Mouse (Mus musculus) hindbrain, embryonic 11.5 days (tissue): ENCODE measurements around the gene Vmn1r33. TPM values are rescaled to one million over a fixed set of nuclear protein-coding genes. Genes with fewer than 3 reads are reported as not detected.
"Not testable (repeated sequence)": the region's sequence is repeated elsewhere in the genome, so short reads cannot be mapped to it uniquely, and the experiment has no call there.

Experiments
- ATAC-seq: fragments of 200-750 bp; cut with Nextera tagmentation; 2 replicates; pipeline ENCODE4 v1.8.0; 2017; ENCODE audit warnings: mild to moderate bottlenecking, moderate TSS enrichment, moderate library complexity; ENCODE audit not compliant: low FRiP score
- DNase-seq: peaks from one replicate; pipeline ENCODE4 v3.0.0-alpha.2; 2015; ENCODE audit warnings: low spot score
- H3K27ac ChIP-seq: fragments of 300-500 bp; sonication (generic); 2 replicates; pipeline ENCODE4 v1.5.1; 2014; ENCODE audit warnings: mild to moderate bottlenecking, low read depth, low read length
- H3K27me3 ChIP-seq: fragments of 300-500 bp; sonication (generic); 2 replicates; pipeline ENCODE4 v1.6.1; 2014; ENCODE audit warnings: mild to moderate bottlenecking, low read length, moderate library complexity, mixed read lengths; ENCODE audit not compliant: control insufficient read depth, insufficient read depth
- H3K36me3 ChIP-seq: fragments of 300-500 bp; sonication (generic); 2 replicates; pipeline ENCODE4 v1.6.1; 2014; ENCODE audit warnings: mild to moderate bottlenecking, low read length, moderate library complexity, mixed read lengths; ENCODE audit not compliant: control insufficient read depth, insufficient read depth
- H3K4me1 ChIP-seq: fragments of 300-500 bp; sonication (generic); replicated peaks from 2 replicates; pipeline ENCODE4 v1.6.1; 2014; ENCODE audit warnings: low read length, mixed read lengths; ENCODE audit not compliant: control insufficient read depth, insufficient read depth
- H3K4me2 ChIP-seq: fragments of 300-500 bp; sonication (generic); replicated peaks from 2 replicates; pipeline ENCODE4 v1.6.1; 2014; ENCODE audit warnings: mild to moderate bottlenecking, low read depth, low read length
- H3K4me3 ChIP-seq: fragments of 300-500 bp; sonication (generic); 2 replicates; pipeline ENCODE4 v1.5.1; 2014; ENCODE audit warnings: low read depth, low read length
- H3K9ac ChIP-seq: fragments of 300-500 bp; sonication (generic); 2 replicates; pipeline ENCODE4 v1.6.1; 2014; ENCODE audit warnings: low read depth, low read length
- H3K9me3 ChIP-seq: fragments of 300-500 bp; sonication (generic); 2 replicates; pipeline ENCODE4 v1.6.1; 2016; ENCODE audit warnings: low read length; ENCODE audit not compliant: control insufficient read depth
- WGBS: fragments of 180-500 bp; shearing (Covaris S2); extraction: QIAGEN DNeasy Blood & Tissue Kit; methylation state at CpG from one replicate; pipeline ENCODE4 v1.1.7; 2014; 5-methylcytosine and 5-hydroxymethylcytosine counted together
- polyA plus RNA-seq: library from polyadenylated mRNA; unstranded; fragments of >200 nt; fragmentation: Nextera tagmentation; extraction: Ambion mirVana; gene quantifications from 2 replicates; pipeline ENCODE4 v1.2.1, GENCODE M21; 2014

Gene Vmn1r33
- polyA plus RNA-seq, result not detected in 2 replicates

- H3K9ac ChIP-seq, H3K27me3 ChIP-seq, H3K4me2 ChIP-seq, H3K9me3 ChIP-seq, ATAC-seq, H3K4me1 ChIP-seq, DNase-seq, H3K4me3 ChIP-seq, H3K27ac ChIP-seq, H3K36me3 ChIP-seq: not testable (repeated sequence)
These were observed at the start of gene Vmn1r33 for GRCm38 (mm10) chr6:66618182-66618581. Gene Vmn1r33 (minus strand): TSS chr6:66618282.

GRCm38 (mm10) chr6:66643779-66644178 lies 25.7 kb upstream of the Vmn1r33 start, which contains the start of gene Vmn1r34:
Gene Vmn1r34 (minus strand): TSS chr6:66643879.
- H3K4me2 ChIP-seq, result no peak within 1 kb of the TSS
- H3K9me3 ChIP-seq, result no peaks in the 10 kb centered on the region
- H3K27ac ChIP-seq, result no peak within 1 kb of the TSS
- H3K4me1 ChIP-seq, result no peaks in the 10 kb centered on the region
- no peak within 1 kb of the TSS for H3K9ac ChIP-seq
- H3K36me3 ChIP-seq, result no peaks in the 10 kb centered on the region
- no peaks in the 10 kb centered on the region for H3K27me3 ChIP-seq
- no peak for ATAC-seq
- WGBS, result 88% methylated on average over 1 of the region's 1 CpGs
- no peak for DNase-seq
- H3K4me3 ChIP-seq, result no peak within 1 kb of the TSS

GRCm38 (mm10) chr6:66595804-66596203 lies 22.3 kb downstream of the Vmn1r33 start:
- no peak for DNase-seq
- Histone ChIP-seq H3K27ac (no peak overlapping the region), H3K4me3 (no peak overlapping the region), H3K4me1 (no peaks in the 10 kb centered on the region), H3K36me3 (no peaks in the 10 kb centered on the region), H3K9me3 (no peaks in the 10 kb centered on the region), H3K4me2 (no peak overlapping the region), H3K27me3 (no peaks in the 10 kb centered on the region), H3K9ac (no peak overlapping the region)
- no peak for ATAC-seq

Other genes starting within 250 kb of the Vmn1r33 start
- gene Mad2l1, start 82.9 kb downstream of the Vmn1r33 start, polyA plus RNA-seq, result 99.1 and 121 TPM in 2 replicates
- 0.15 and 0.25 TPM in 2 replicates for gene Vmn1r32, start 58.2 kb downstream of the Vmn1r33 start, polyA plus RNA-seq
- gene Vmn1r34, start 25.6 kb upstream of the Vmn1r33 start, polyA plus RNA-seq, result not detected in 2 replicates
- not detected in 2 replicates for gene Vmn1r35, start 67.6 kb upstream of the Vmn1r33 start, polyA plus RNA-seq
- not detected in 2 replicates for gene Vmn1r36, start 100.9 kb upstream of the Vmn1r33 start, polyA plus RNA-seq
- not detected in 2 replicates for gene Vmn1r37, start 111.1 kb upstream of the Vmn1r33 start, polyA plus RNA-seq
- not detected in 2 replicates for gene Vmn1r38, start 164.3 kb upstream of the Vmn1r33 start, polyA plus RNA-seq
- gene Vmn1r39, start 192.3 kb upstream of the Vmn1r33 start, polyA plus RNA-seq, result not detected in 2 replicates